Mouse (Mus musculus): ENCODE measurements around the gene Dnase2a. TPM values are rescaled to one million over a fixed set of nuclear protein-coding genes. Genes with fewer than 3 reads are reported as not detected.

The Dnase2a gene
- polyA plus RNA-seq, 1 experiment = 20.1 TPM

GRCm38 (mm10) chr8:84928456-84929306, 20.3 kb downstream of the Dnase2a start:
- WGBS = 3% methylated on average over 52 of the region's 52 CpGs
- no peaks in the 10 kb centered on the region for H3K36me3 ChIP-seq (ENCODE audit: control insufficient read depth, insufficient read depth, low read length)
- peak; percentile 78 for TF ChIP-seq CTCF (conservative IDR thresholded peaks at IDR 0.05; ENCODE audit: insufficient read depth, insufficient read length, low read depth, low read length)
- TF ChIP-seq POLR2A (IDR thresholded peaks at IDR 0.05; ENCODE audit: low read depth, low read length) = no peak
- H3K27ac ChIP-seq (ENCODE audit: insufficient read depth, low read depth, low read length) = no peak overlapping the region
- H3K4me1 ChIP-seq (ENCODE audit: control insufficient read depth, insufficient read depth, low read length) = no peaks in the 10 kb centered on the region
- DNase-seq = peak; percentile 70
- no peaks in the 10 kb centered on the region for H3K27me3 ChIP-seq (replicated peaks; ENCODE audit: control insufficient read depth, insufficient read depth, low read length)
- H3K4me3 ChIP-seq (ENCODE audit: insufficient read depth, low read depth, low read length) = no peak overlapping the region

DNA sequence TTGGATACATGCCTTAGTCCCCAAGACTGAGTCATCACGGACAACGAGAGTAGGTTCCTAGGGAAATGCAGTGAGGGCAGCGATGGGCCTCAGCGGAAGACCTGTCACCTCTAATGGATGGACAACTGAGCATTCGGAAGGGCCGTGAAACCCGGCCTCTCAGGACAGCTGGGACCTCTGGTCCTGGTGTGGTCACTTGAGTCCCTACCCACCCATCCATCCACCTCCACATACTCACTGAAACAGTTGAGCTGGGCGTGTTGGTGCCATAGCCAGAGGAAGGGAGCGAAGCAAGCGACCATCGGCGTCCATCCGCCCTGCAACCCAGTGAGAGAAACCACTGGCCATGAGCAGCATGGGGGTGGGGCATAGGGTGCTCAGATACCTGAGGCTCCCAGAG, 22.2 kb downstream of the Dnase2a start:
- H3K4me3 ChIP-seq (ENCODE audit: insufficient read depth, low read depth, low read length) = no peak overlapping the region
- TF ChIP-seq CTCF (conservative IDR thresholded peaks at IDR 0.05; ENCODE audit: insufficient read depth, insufficient read length, low read depth, low read length) (no peak), POLR2A (IDR thresholded peaks at IDR 0.05; ENCODE audit: low read depth, low read length) (no peak)
- 80% methylated on average over 13 of the region's 13 CpGs for WGBS
- H3K36me3 ChIP-seq (ENCODE audit: control insufficient read depth, insufficient read depth, low read length) = no peaks in the 10 kb centered on the region
- H3K27me3 ChIP-seq (replicated peaks; ENCODE audit: control insufficient read depth, insufficient read depth, low read length) = peaks cover 3% of the 10 kb centered on the region
- no peak for DNase-seq
- no peaks in the 10 kb centered on the region for H3K4me1 ChIP-seq (ENCODE audit: control insufficient read depth, insufficient read depth, low read length)
- H3K27ac ChIP-seq (ENCODE audit: insufficient read depth, low read depth, low read length) = no peak overlapping the region

GRCm38 (mm10) chr8:84933767-84934559, 25.6 kb downstream of the Dnase2a start:
- no peaks in the 10 kb centered on the region for H3K4me1 ChIP-seq (ENCODE audit: control insufficient read depth, insufficient read depth, low read length)
- no peaks in the 10 kb centered on the region for H3K36me3 ChIP-seq (ENCODE audit: control insufficient read depth, insufficient read depth, low read length)
- no peak overlapping the region for H3K4me3 ChIP-seq (ENCODE audit: insufficient read depth, low read depth, low read length)
- WGBS = 73% methylated on average over 16 of the region's 16 CpGs
- H3K27me3 ChIP-seq (replicated peaks; ENCODE audit: control insufficient read depth, insufficient read depth, low read length) = peaks cover 3% of the 10 kb centered on the region
- H3K27ac ChIP-seq (ENCODE audit: insufficient read depth, low read depth, low read length) = no peak overlapping the region
- TF ChIP-seq CTCF (conservative IDR thresholded peaks at IDR 0.05; ENCODE audit: insufficient read depth, insufficient read length, low read depth, low read length) = no peak
- TF ChIP-seq POLR2A (IDR thresholded peaks at IDR 0.05; ENCODE audit: low read depth, low read length) = no peak
- no peak for DNase-seq

DNA sequence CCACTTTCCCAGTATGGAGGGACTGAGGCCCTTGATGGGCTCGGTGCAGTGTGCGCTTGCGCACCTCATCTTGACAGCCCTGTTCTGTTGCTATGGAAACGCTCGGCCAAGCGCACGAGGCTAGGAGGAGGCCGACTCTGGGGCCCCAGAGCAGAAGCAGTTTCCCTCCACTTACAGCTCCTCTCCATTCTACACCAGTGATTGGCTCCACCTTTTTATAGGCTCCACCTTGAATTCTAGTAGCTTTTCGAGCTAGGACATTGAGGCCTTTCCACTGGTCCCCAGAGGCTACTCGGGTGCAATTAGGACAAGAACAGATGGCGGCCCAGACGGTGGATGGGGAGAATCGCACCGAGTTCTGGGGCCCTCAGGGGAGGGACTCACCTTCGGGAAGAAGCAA, 26.5 kb downstream of the Dnase2a start:
- H3K36me3 ChIP-seq (ENCODE audit: control insufficient read depth, insufficient read depth, low read length) = no peaks in the 10 kb centered on the region
- H3K27me3 ChIP-seq (replicated peaks; ENCODE audit: control insufficient read depth, insufficient read depth, low read length) = peaks cover 3% of the 10 kb centered on the region
- H3K27ac ChIP-seq (ENCODE audit: insufficient read depth, low read depth, low read length) = no peak overlapping the region
- TF ChIP-seq POLR2A (IDR thresholded peaks at IDR 0.05; ENCODE audit: low read depth, low read length) = no peak
- TF ChIP-seq CTCF (conservative IDR thresholded peaks at IDR 0.05; ENCODE audit: insufficient read depth, insufficient read length, low read depth, low read length) = no peak
- DNase-seq = no peak
- WGBS = 3% methylated on average over 15 of the region's 15 CpGs
- H3K4me1 ChIP-seq (ENCODE audit: control insufficient read depth, insufficient read depth, low read length) = no peaks in the 10 kb centered on the region
- no peak overlapping the region for H3K4me3 ChIP-seq (ENCODE audit: insufficient read depth, low read depth, low read length)

DNA sequence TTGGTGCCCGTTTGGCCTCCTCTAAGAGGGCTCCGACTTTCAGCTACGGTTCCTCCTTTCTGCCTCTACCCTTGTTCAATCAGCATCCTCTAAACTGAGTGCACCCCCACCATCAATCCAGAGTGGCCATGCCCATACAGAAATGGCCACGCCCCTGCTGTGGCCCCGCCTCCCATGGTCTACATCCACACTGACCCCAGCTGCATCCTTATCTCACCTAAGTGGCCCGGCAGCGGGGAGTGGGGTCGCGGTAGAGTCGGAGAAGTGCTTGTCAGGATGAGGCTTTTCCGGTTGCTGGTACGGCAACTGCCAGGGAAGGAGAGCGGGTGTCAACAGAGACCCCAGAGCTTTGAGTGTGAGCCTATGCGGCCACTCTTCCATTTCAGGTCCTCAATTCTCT, 27.1 kb downstream of the Dnase2a start:
- 6% methylated on average over 14 of the region's 14 CpGs for WGBS
- Histone ChIP-seq H3K4me3 (ENCODE audit: insufficient read depth, low read depth, low read length) (no peak overlapping the region), H3K36me3 (ENCODE audit: control insufficient read depth, insufficient read depth, low read length) (no peaks in the 10 kb centered on the region), H3K27me3 (replicated peaks; ENCODE audit: control insufficient read depth, insufficient read depth, low read length) (peaks cover 3% of the 10 kb centered on the region), H3K27ac (ENCODE audit: insufficient read depth, low read depth, low read length) (no peak overlapping the region), H3K4me1 (ENCODE audit: control insufficient read depth, insufficient read depth, low read length) (no peaks in the 10 kb centered on the region)
- TF ChIP-seq POLR2A (IDR thresholded peaks at IDR 0.05; ENCODE audit: low read depth, low read length) (no peak), CTCF (conservative IDR thresholded peaks at IDR 0.05; ENCODE audit: insufficient read depth, insufficient read length, low read depth, low read length) (no peak)
- no peak for DNase-seq

DNA sequence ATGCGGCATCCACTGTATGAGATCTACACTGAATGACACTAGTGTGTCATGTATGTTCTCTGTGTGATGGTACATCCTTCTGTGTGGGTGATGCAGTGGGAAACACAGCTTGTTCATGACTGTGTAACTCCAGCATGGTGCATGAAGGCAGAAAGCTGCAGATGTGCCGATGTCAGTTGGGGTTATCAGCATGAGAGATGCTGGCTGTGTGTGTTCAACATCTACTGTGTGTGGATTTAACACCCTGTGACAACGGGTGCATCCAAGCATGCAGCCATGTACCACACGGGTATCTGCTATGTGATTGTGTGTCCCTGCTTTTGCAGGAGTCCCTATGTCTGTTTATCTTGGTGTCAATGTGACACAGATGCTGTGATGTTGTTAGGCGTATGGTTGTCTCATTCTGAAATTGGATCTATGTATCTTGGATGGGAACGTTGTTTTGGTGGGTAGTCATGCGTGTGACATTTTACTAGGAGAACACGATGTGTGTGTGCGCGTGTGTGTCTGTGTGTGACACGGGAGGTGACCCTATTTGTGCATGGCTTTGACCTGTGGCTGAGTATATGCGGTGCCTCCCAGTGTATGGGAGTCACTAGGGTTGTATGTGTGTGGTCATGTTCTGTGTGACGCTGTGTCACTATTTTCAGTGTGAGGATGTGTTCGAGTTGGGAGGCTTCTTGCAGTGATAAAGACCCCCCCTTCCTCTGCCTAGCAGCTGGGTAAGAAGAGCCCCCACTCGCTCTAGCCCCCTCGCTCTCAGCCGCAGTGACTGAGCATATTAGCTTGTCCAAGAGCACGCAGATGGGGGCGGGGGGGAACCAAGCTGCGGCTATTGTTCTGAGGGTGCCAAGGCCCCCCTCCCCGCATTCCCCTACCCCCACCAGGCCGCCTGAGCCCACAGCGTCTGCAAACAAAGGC, 27.9 kb downstream of the Dnase2a start:
- no peak overlapping the region for H3K4me3 ChIP-seq (ENCODE audit: insufficient read depth, low read depth, low read length)
- H3K36me3 ChIP-seq (ENCODE audit: control insufficient read depth, insufficient read depth, low read length) = no peaks in the 10 kb centered on the region
- H3K4me1 ChIP-seq (ENCODE audit: control insufficient read depth, insufficient read depth, low read length) = no peaks in the 10 kb centered on the region
- H3K27ac ChIP-seq (ENCODE audit: insufficient read depth, low read depth, low read length) = no peak overlapping the region
- H3K27me3 ChIP-seq (replicated peaks; ENCODE audit: control insufficient read depth, insufficient read depth, low read length) = peaks cover 3% of the 10 kb centered on the region
- WGBS = 16% methylated on average over 23 of the region's 23 CpGs
- TF ChIP-seq POLR2A (IDR thresholded peaks at IDR 0.05; ENCODE audit: low read depth, low read length) (no peak), CTCF (conservative IDR thresholded peaks at IDR 0.05; ENCODE audit: insufficient read depth, insufficient read length, low read depth, low read length) (no peak)
- no peak for DNase-seq
